Mouse (Mus musculus): ENCODE data around the gene Zfp111.

Gene Zfp111

DNA sequence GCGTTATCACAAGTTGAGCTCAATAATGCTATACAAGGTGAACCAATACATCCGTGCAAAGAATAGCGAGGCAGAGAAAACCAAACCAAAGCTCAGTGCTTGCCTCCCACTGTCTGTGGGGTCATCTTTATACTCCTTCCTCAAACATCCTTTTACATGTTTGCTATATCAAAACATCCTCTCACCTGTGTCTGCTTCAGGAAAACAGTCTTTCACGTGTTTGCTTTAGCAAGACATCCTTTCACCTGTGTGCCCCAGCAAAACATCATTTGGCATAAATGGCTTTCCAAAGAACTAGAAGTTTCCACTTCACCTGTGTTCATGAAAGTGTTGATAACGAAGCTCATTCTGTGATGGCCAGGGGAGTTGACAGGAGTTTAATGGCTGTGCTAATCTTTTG lies at the start of gene Zfp111:
TSS of gene Zfp111 (minus strand) at position 101 of the 400 bp plus-strand sequence.
- DNase-seq (ENCODE audit: low spot score), result no peak

DNA sequence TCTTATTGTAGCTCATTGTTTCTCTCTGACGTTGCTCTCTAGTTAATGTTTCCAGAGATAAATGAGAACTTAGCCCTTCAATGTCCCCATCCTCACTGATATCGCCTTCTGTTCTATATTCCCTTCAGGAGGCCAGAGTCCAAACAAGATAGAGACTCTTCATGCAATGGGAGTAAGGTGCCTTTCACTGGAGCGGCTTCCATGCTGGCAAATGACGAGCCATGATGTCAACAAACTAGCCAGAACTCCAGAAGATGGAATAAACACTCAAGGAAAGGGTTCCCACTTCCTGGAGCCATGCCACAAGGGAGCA lies 48.7 kb upstream of the Zfp111 start:
- no peak for DNase-seq (ENCODE audit: low spot score)

DNA sequence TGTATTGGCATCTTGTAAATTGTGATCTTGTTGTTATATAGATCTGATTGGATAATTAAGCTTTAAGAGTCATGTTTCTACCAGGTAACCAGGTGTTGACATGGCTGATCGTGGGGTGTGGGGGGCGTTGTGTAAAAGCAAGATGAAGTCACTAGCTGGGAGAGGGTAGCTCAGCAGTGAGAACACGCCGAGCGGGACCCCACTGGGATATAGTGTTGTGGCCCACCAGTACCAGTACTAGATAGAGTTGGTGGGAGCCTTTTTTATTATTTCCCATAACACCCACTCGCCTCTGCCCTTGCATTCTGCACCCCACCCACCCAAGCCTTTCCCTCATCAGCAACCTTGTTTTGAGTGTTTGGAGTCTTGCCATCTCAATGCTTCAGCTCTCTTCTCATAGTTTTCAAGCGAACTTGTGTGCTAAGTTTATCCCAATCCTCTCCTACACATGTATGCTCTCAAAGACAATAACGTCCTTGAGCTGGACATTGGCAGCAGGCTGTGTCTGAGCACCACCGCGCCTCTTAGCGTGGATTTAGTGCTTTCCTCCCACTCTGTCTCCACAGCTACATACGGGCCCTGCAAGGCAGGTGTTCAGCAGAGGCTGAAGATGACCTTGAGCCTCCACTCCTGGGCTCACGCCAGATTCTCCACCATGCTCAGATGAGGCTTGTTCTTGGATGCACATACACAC lies 48.2 kb upstream of the Zfp111 start:
- DNase-seq (ENCODE audit: low spot score), result no peak

- DNase-seq (ENCODE audit: low spot score), result peak; percentile 91
Measured at GRCm38 (mm10) chr7:24254633-24255474, 43.6 kb upstream of the Zfp111 start, which contains the start of gene Zfp108. Gene Zfp108 (plus strand): TSS chr7:24254794.

DNA sequence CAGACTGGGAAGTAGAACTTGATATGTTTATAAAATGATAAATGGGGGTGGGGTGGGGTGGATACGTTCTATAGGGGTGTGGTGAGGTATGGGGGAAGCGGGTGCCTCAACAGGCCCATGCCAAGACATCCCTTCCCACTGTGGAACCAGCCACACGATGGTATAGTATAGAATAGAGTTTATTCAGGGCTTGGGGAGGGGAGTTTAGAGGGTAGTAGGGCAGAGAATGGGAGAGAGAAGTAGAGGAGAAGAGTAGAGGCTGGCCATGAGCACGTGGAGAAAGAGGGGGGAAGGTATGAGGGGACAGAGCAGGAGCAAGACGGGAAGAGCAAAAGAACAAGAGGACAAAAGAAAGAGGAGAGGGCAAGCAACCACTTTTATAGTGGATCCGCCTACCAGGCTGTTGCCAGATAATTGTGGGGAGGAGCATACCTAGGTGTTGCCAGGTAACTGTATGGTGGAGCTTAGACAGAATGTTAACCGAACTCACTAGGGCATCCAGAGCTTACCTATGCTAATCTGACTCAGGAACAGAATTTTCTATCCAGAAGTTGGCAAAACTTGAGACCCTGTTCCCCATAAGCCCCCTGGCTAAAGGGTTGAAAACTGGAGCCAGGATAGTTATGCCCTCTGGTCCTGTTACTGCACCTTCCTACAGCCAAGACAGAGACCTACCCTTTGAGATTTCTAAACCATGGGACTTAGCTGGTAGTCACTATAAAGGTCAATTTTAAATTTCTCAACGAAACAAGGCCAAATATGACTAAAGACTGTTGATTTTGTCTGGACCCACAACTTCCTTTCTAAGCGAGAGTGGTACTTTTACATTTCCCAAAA lies 42.8 kb upstream of the Zfp111 start:
- no peak for DNase-seq (ENCODE audit: low spot score)

DNA sequence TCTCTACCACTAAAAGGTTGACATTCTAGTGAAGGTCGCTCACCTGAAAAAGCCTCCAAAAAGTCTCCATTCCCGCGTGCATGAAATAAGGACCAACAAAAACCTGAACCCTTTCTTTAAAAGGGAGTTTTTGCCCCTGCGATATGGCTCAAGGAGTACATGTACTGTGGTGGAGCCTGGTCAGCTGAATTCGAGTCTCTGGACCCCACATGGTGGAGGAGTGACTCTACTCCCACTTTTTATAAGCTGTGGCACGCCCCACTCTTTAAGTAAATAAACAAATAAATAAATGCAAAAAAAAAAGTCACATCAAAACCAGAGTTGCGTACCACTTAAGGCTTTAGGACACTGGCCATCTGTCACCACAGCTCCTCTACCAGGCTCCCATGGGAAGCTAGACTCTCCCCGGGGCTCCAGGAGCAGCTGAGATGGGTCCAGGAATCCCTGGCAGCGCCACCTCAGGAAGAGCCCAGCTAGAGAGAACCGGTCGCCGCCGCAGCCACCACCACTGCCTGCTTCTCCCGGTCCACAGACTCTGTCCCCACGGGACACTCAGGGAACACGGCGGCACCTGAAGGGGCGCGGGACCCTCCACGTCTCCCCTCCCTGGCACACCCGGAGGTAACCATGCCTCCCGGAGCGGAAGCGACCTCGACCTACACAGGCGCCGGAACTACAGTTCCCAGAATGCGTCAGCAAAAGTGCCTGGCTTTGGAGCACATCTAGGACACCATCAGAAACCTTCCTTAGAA lies 26.0 kb upstream of the Zfp111 start, which contains the start of gene Zfp109:
TSS of gene Zfp109 (minus strand) at position 521 of the 752 bp plus-strand sequence.
- DNase-seq (ENCODE audit: low spot score), result peak; percentile 75

DNA sequence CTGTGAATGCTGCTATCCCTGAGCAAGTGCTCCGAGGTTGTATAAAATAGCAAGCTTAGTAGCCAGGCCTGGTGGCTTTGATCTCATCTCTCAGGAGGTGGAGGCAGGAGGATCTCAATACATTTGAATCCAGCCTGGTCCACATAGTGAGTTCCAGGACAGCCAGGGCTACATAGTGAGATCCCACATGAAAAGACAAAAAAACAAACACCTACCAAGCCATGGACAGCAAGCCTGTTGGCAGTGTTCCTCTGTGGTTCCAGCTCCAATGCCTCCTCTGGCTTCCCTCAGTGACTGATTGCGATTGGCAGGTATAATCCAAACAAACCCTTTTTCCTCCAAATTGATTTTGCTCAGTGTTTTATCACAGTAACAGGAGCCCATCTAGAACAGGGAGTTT lies 947 bp downstream of the Zfp111 start:
- DNase-seq (ENCODE audit: low spot score), result no peak

DNA sequence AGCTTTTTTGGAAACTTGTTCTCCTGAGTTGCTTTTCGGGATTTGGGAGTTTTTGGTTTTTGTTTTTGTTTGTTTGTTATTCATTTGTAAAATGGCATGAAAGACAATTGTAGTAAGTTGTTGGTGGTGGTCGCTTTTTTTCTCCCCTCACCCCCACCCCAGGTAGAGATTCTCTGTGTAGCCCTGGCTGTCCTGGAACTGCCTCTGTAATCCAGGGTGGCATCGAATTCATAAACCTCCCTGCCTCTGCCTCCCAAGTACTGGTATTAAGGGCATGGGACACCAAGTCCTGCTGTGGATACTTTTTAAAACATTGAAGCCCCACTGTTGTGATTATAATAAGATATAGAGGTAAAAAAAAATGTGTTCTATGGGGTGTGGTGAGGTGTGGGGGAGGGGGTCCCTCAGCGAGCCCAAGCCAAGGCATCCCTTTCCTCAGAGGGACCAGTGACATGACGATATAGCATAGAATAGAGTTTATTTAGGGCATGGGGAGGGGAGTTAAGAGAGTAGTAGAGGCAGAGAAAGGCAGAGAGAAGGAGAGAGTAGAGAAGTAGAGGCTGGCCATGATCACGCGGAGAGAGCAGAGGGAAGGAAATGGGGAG lies 2.9 kb downstream of the Zfp111 start:
- DNase-seq (ENCODE audit: low spot score), result no peak

GRCm38 (mm10) chr7:24207488-24208261 lies 3.6 kb downstream of the Zfp111 start:
- peak; percentile 85 for DNase-seq (ENCODE audit: low spot score)

DNA sequence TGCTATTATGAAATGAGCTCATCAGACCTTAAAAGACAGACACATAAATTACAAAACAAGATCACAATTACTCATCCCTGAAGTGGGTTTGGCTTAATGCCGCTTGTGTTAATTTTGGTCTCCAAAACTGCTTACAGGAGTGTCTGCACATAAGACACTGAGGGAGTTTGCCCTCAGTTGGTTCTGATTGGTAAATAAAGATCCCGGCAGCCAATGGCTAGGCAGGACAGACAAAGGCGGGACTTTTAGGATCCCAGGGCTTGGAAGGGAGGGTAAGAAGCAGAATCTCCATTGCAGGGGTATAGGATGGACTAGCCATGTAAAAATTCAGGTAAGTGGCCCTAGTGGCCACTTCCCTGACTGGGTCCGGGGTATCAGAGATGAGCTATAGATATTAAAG lies 14.3 kb downstream of the Zfp111 start:
- DNase-seq (ENCODE audit: low spot score), result no peak

GRCm38 (mm10) chr7:24193157-24193556 lies 18.1 kb downstream of the Zfp111 start:
- DNase-seq (ENCODE audit: low spot score), result no peak

DNA sequence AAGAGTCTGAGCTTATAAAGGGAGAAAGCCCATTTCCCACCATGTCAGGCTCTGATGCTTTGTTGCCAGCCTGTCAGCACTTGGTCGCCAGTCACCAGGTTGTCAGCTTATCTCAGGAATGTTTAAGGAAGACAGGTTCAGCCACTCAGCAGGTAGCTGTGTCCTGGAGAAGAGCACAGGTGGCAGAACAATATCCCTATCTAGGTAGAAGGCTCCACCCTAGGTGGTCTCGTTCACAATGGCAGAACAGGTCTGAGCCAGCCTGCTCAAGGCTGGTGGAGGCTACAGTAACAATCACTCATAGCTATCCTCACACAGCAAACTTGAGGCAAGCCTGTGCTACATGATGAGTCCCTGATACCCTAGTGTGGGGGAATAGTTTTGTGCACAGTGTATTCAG lies 19.9 kb downstream of the Zfp111 start:
- no peak for DNase-seq (ENCODE audit: low spot score)

- DNase-seq (ENCODE audit: low spot score), result no peak
Measured at GRCm38 (mm10) chr7:24189571-24189944, 21.7 kb downstream of the Zfp111 start.

- DNase-seq (ENCODE audit: low spot score), result no peak
Measured at GRCm38 (mm10) chr7:24188901-24189570, 22.2 kb downstream of the Zfp111 start.

DNA sequence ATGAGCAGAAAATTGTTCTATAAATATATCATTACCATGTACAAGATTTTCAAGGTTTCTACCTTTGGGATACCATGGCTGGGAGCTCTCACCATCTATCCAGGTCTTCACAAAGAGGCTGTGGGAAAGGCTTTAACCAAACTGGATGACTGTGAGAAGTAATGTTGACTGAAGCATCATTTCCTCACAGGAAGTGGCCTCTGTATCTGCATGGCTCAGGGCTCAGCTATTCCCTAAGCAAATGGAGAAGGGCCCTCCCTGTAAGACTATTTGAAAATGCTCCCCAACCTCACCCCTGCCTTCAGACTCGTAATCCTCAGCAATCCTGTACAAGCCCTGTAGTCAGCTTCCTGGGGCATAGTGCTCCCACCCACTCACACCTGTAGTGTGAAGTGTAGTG lies 23.6 kb downstream of the Zfp111 start:
- no peak for DNase-seq (ENCODE audit: low spot score)

- DNase-seq (ENCODE audit: low spot score), result no peak
Measured at GRCm38 (mm10) chr7:24175337-24175711, 35.9 kb downstream of the Zfp111 start.

DNA sequence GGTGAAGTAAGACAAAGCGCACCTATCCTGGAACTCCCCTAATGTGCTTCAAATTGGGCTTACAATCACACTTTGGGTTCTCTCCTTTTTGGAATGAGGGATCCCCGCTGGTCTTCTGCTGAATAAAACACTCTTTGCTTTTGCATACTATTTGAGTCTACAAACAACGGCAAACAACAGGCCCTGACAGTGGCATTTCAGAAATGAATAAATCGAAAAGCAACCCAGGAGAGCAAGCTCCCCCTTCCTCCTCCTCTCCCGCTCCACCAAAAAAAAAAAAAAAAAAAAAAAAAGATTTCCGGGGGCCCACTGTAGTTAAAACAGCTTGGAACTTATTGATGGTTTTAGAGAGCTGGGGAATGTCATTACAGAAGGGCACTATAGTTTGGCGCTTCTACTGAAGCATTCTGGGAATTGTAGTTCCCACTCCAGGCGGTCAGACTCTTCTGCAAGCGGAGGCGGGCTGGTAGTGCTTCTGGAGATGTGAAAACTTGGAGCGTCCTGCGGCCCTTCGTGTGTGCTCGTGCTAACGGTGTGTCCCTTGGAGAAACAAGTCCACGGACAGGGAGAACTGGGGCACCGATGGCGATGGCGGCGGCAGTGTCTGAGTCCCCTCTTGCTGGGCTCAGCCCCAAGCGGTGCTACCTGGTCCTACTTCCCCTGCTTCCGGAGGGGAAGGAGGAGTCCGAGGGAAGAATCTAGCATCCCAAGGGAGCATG lies 36.5 kb downstream of the Zfp111 start, which contains the start of gene Zfp114:
TSS of gene Zfp114 (plus strand) at position 443 of the 719 bp plus-strand sequence.
- DNase-seq (ENCODE audit: low spot score), result peak; percentile 88

DNA sequence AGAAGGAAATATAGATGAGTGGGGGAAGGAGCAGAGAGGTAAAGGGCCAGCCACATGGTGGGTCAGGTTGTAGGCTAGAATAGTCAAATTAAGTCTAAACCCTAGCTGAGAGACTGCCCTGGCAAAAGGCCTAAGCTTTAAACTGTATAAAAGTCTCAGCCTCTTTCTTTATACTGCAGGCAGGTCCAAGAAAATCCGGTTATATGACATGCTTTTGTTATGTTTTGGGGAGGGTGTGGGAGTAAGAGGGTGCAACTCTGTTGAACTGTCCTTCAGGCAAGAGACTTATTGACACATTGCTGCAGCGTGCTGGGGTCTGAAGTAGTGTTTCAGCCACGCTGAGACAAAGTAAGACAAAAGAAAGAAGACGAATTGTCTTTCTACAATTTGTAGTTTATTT lies 39.1 kb downstream of the Zfp111 start:
- no peak for DNase-seq (ENCODE audit: low spot score)

DNA sequence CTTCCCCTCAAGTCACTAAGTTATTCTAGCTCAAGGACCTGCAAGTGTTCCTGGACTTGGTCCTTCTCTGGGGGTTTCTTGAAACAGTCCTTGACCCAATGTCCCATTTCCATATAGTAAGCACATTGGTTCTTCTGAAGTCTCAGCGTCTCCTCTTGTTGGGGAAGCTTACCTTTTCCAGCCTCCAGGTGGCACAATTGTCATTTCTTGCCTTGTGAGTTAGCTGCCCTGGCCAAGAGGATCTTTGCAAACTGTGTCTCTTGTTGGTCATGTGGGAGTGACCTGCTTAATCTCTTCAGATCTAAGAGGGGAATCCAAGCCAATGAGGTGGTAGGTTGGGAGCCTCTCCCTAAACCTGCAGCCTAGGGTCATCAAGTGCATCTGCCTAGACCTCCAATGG lies 58.0 kb downstream of the Zfp111 start:
- peak; percentile 53 for DNase-seq (ENCODE audit: low spot score)

Data from retina, embryonic 14.5 days (tissue).